Mouse (Mus musculus) thymus, adult 18-20 months (tissue): ENCODE results near the gene Fkbp2.

Source experiments
- DNase-seq, 2 experiments: peaks; one replicate each; pipeline ENCODE4 v3.0.0; 2022; ENCODE audit warnings: mixed read lengths in 2 of 2

Fkbp2 gene

DNA sequence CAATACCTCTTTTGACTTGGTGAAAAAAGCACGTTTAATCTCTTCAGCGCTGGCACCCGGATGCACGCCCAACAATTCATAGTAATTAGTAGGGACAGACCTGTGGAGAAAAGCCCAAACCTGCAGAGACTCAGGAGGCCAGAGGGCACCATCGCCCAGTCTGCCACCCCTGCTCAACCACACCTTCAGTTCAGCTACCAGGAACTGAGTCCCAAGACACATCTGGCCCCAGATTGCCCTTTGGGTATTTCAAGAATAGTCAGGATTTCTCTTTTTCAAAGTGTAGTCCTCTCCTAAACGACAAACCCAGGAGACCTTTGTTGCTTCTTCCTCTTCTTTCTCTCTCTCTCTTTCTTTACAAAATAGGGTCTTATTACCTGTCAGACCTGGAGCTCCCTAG, 10.4 kb upstream of the Fkbp2 start:
- no peak for DNase-seq

DNA sequence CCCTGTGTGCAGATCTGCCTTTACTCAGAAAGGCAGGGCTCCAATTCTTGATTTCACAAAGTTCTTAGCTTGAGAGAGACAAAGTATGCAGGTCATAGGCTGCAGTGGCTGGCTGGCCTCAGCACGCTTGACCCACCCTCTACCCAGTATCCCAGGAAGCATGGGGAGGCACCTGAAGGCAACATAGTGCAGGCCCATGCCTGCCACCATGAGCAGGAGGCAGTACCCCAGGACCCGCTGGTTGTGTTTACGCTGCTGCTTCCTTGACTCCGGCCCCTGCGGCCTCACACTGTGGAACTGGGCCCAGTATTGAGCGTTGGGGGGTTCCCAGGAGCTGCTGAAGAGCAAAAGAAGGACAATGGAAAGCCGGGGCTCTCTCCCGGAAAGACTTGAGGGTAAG, 8.9 kb upstream of the Fkbp2 start:
- DNase-seq = no peak

DNA sequence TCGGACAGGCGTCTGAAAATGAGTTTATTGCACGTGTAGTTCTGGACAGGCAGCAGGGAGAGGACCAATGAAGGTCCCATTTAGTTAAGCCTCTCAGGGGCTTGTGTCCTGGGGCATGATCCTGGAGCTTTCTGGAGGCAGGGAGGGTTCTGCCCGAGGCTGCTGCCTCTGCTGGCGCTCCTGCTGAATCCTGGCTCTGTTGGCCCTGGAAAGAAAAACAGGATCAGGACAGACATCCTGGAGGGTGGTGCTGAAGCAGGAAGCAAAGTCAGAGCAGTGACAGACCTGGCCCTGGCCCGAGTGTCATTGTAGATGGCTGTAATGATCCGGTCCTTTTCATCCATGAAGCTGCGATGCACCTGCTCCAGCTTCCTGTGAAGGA, 7.6 kb upstream of the Fkbp2 start:
- no peak for DNase-seq

DNA sequence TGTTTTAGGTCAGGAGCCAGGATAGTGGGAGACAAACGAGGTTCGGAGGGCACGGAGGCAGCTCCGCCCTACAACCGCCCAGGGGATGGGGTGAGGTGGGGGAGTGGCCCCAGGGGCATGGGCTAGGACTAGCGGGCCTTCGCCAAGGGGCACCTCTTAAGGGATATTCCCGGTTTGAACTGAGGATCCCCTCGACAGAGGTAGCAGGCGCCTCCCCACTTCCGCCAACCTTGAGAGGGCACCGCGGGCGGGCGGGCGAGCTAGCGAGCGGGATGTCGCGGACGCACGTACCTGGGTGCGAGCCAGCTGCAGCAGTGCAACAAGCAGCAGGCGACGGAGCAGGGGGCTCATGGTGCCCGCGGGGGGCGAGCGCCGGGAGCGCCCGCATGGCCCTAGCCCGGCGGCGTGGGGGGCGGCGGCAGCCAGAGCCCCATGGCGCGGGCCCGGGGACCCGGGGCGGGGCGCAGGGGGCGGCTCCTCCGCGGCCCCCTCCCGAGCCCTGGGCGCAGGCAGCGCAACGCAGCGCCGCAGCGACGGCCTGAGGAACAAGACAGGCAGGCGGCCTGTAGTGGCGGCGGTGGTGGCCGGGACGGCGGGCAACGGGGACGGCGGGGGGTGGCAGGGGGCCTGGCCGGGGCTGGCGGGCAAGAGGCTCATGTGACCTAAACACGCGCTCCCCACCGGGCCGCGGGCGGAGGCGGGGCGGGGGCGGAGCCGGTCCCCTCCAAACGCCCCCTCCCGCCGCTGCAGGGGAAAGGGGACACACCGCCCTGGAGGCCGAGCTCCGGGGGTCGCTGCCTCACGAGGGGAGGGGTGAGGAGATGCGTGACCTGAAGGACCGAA, 7.0 kb upstream of the Fkbp2 start, which contains the start of gene Vegfb:
TSS of gene Vegfb (minus strand) at position 591 of the 843 bp plus-strand sequence.
- DNase-seq = peak; percentile 67 to 68

DNA sequence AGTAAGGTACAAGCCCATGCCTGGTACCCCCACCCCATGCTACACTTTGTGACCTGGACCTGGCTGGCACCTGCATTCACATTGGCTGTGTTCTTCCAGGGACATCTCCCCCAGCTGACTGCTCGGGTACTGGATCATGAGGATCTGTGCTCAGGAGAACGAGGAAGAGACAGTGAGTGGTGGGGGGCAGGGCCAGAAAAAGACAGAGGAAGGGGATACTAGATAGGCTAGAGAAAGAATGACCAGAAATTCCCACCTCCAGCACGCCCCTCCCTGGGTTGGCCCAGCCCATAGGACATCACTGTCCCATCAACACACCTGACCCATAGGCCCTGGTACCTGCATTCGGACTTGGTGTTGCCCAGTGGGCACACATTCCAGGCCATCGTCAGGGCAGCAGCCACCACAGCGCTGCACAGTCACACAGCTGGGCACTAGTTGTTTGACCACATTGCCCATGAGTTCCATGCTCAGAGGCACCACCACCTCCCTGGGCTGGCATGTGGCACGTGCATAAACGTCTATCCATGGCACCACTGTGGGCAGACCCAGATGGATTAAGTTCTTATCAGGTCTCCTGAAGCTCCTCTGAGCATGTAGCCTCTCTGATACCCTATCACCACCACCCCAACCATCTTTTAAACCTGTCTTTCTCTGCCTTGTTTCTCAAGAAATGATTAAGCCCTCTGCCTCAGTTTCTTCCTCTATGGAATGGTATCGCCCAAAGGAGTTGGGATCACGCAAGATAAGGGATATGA, 5.8 kb upstream of the Fkbp2 start:
- no peak for DNase-seq

DNA sequence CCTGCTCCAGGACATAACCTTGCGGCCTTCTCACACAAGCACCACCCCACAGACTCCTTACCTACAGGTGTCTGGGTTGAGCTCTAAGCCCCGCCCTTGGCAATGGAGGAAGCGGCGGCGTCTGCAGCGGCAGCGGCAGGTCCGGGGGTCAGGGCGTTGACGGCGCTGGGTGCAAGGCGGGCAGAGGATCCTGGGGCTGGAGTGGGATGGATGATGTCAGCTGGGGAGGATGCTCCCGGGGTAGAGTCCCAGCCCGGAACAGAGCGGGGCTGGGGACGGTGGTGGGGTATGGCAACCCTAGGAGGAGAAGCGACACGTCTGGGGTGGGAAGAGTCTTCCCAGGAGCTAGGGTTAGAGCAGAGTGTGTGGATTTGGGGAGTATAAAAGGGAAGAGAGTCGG, 5.0 kb upstream of the Fkbp2 start:
- no peak for DNase-seq

DNA sequence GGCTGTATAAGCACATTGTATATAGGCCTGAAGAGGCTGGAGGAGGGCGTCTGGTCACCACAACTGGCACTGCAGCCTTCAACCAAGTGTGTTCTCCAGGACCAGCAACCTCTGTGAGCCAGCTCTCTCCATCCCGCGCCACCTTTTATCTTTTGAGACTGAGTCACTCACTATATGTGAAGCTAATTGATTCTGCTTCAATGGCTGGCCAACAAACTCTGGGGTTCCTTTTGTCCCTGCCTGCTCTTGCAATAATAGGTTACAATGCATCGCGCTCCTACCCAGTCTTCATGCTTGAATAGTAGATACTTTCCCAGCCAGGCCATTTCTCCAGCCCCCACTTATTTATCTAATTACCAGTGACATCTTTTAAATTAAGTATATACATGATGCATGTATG, 3.3 kb upstream of the Fkbp2 start:
- DNase-seq = no peak

DNA sequence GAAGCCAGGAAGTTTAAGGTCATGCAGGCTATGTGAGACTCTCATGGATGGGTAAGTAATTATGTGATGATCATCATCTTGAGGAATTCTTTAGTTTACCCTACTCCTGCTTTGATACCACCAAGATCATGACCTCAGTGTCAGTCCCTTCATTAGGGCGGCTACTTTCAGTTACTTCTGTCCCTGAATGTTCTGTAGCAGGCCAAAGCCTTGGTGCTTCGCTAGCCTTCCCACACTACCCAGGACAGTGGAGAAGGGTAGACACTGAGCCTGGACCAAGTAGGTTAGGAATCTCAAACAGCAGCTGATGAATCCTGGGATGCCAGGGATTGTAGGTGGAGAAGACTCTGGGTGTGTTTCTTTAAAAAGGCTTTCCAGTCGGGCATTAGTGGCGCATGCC, 1.2 kb upstream of the Fkbp2 start:
- no peak for DNase-seq

DNA sequence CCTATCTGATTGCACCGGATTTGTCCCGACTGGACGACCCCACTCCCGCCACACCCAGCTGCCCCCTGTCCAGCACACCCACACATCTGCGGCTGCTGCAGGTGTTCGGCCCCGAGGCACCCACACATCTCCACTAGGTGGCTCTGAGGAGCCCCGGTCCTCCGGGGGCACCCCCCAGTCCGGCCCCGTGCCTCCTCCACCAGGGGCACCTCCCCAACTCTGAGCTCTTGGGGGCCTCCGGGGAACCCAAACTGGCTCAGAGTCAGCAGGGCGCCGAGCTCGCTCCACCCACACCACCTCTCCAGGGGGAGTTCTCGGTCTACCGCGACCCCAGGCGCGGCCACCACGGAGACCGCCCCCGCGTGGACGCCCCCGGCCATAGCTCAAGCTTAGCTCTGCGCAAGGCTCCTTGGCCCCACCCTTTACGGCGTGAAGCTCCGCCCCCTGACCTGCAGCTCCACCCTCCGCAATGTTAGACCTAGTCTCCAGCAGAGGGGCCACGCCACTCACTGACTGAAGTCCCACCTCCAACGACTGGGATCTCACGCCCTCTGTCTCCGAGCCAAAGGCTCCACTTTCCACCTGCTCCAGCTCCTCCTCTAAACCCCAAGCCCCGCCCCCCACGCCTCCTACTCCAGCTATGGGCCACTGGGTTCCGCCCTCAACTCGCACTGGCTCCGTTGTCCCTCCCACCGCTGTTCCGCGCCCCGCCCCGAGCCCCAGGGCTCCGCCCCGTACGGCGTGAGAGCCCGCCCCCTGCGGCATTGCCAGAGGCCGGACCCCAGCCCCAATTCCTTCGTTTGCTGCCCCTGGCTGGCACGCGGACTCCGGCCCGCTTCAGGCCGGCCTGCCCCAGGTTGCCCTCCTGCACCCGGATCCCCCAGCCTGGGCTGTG, 568 bp downstream of the Fkbp2 start:
- peak; percentile 99 for DNase-seq

DNA sequence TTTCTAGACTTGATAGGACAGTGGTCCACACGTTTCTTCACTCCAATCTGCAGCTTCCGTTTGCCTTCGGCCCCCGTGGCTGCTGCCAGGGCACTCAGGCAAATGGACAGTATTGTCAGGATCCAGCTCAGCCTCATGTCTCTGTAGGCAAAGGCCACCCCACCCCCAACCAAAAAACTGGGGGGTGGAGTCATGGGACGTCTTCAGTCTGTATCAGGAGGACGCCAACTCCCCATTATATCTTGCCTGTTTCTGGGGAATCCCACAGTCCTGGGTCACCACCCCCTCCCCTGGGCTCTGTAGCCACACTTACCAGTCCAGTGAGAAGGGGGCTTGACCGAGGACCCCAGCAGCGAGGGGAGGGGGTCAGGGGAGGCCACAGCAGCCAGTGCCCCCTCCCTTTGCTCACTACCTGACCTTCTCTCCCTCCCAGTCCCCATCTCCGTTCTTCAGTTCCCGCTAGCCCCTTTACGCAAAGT, 1.3 kb downstream of the Fkbp2 start:
- DNase-seq = peak; percentile 49 to 70

DNA sequence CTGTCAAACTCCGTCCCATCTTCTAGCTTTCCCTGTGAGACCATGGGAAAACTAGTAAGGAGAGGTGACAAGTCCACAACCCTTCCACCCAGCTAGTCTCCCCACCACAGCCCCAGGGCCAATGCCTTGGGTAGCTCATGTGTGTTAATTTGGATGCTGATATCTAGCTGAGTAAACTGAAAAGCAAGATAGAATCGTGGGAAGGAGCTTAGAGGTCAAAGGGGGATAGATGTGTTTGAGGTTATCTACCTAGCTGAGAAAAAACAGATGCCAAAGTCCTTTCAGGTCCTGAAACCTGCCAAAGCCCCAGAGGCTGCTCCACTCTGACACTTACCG, 1.7 kb downstream of the Fkbp2 start:
- DNase-seq = no peak

DNA sequence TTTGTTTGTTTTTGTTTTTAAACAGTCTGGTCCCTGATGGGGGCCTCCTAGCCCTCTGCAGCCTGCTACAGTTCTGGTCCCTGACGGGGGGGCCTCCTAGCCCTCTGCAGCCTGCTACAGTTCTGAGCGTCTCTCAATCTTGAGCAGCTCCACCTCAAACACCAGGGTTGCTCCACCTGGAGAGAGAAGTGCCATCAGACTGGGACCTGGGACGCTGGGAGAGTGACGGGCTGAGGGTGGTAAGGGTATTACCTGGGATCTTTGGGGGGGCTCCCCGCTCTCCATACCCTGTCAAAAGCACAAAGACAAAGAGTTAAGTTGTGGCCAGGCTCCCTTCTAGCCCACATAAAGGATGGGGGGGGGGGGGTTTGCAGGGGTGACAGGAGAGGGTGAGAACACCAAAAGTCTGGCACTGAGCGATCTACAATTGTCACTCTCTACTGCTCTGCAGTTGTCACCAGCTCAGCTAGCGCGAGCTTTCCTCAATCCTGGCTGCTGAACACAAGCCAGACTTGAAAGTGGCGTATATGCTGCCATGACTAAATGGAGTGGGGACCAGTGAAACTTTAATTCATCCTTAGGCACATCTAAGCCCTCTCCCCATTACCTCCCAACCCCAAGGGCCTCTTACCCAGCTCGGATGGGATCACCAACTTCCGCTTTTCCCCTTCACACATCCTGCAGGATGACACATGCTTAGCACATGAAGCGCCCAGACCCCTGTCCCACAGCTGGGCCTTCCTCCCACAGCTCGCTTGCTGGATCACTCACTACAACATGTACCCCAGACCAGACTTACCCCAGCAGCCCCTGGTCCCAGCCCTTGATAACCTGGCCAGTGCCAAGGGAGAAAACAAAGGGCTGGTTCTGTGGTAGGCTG, 2.3 kb downstream of the Fkbp2 start:
- DNase-seq = no peak

DNA sequence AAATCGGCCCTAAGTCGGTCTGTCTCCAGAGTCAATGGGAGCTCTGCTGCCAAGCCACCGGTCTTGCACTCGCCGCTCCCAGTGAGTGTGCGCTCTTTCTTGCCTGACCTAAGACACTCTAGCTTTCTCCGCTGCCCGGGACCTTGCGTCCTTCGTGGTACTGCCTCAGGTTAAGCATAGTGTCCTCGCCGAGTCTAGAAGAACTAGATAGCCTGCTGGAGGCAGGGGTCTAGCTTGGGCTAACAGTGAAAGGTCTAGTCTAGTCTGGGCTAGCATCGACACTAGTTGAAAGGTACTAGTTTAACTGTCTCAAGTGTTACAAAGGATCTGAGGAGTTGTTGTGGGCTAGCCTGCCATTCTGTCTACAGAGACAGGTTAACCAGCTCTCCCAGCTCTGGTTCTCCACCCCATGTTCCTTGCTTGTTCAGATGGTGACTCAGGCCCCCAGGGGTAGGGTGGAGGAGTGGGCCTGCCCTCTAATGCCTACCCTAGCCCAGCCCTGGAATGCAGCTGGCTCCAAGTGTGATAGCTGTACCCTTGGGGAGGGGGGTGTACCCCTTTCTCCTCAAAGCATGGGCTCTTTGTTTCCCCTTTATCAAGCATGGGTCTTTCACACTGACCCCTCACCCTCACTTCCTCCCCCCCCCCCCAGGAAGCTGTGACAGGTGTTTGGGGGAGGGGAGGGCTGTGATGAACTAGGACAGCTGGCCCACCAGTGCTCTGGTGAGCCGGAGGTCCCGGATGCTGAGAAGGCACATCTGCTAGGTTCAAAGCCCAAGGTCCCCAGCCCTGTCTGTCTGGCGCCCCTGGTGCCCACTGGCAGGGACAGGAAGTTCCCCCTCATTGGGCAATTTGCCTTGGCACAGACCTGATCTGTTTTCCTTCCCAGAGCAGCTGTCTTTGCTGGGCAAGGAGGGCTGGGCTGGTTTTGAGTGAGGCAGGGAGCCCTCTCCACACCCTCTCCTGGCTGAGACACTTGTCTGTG, 4.5 kb downstream of the Fkbp2 start, which contains the start of gene Plcb3:
TSS of gene Plcb3 (minus strand) at position 934 of the 985 bp plus-strand sequence.
- peak; percentile 85 to 93 for DNase-seq

DNA sequence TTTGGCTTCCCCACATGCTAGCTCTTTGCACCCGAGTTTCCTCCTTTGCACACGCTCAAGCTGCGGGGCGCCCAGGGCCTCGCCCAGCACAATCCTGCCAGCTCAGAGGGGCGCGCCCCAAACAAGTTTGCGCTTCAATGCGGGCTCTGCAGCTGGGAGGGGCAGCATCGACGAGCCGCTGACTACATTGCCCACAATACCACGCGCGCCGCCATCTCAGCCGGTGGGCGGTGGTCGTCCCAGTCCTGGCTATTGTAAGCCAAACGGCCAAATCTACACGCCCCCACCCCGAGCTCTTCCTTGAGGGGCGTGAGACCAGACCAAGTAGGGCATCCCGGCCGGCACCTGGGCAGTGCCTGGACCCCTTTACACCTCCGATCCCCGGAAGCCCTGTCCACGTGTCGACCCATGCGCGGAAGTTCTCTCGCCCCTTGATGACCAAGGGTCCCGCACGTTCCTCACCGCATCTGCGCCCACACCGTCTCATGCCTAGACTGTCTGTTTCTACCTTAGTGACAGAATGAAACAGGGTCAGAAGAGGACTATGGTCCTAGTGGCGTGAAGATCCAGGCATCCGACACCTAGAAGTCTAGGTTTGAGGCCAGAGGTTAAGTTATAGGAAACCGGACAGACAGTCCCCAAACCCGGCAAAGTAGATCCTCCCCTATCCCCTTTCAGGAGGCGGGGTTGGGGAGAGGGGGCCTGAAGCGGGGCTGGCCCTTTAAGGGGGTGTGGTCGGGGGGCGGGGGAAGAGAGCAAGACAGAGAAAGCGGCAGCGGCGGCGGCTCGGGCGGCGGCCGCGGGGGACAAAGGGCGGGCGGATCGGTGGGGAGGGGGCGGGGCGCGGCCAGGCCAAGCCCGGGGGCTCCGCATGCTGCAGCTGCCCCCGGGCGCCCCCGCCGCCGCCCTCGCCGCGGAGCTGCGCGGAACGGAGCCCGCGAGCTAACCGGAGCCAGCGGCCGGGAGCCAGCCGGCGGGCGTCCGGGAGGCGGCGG, 5.8 kb downstream of the Fkbp2 start, which contains the start of gene Ppp1r14b:
TSS of gene Ppp1r14b (plus strand) at position 758 of the 995 bp plus-strand sequence.
- peak; percentile 78 to 83 for DNase-seq

DNA sequence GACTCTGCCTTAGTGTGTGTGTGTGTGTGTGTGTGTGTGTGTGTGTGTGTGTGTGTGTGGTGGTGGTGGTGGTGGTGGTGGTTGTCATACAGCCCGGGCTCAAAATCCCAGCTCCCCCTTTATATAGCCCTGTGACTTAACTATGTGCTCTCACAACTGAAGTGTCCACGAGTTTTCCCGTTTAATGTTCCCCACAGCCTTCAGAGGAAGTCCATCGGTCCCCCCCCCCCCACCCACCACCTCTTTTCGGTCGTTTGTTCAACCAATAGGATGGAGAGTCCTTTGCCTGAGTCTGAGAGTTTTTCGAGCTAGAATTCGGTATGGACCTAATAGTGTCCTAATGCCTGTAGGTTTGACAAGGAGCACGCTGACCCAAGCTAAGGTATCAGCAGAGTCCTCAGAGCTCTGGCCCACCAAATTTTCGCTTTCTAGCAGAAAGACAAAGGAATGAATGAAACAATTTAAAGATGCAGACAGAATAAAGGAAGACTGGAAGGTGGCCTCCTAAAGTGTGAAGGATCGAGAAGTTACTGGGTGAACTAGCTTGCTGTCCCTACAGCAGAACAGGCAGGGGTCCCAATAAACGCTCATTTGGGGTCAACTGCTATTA, 6.6 kb downstream of the Fkbp2 start:
- no peak for DNase-seq

DNA sequence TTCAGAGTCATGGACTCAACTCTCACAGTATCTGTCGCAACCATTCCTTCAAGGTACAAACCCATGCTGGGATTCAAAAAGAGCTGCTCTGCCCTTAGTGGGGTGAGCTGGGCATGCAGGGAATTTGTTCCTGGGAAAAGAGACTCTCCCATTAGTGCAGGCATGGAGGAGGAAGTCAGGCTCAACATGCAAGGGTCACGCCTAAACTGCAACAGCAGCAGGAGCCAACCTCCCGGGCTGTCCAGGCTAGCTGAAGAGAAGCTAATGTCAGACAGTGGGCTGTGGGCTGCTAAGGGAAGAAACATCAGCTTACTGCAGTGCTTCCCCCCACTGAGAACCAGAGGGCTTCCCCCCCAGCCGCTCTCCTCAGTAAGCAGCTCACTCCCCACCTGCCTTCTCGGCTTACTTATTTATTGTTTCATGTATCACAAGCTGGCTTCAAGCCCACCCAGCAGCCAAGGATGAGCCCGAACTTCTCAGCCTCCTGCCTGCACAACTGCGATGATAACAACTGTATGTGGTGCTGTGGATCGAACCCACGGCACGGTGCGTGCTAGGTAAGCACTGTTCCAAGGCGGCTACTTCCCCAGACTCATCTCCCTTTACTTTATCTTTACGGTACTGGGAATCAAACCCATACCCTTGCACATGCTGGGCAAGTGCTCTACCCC, 7.9 kb downstream of the Fkbp2 start:
- DNase-seq = no peak

DNA sequence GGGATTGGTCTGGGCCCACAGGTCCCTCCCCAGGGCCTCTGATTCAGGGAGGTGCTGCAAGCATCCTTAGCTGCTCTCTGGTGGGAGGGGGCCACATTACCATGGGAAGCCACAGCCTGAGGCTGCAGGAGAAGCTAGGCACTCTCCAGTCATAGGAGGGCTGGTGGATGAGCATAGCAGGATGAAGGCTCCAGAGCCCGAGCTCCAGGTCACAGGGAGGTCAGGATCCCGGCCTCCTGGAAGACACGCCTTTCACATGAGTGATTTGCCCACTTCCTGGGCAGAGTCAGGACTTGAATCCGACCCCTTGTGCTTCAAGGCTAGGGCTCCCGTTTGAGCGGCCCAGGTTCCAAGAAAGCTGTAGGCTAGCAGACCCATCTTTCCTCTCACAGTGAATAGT, 8.7 kb downstream of the Fkbp2 start:
- DNase-seq = no peak

DNA sequence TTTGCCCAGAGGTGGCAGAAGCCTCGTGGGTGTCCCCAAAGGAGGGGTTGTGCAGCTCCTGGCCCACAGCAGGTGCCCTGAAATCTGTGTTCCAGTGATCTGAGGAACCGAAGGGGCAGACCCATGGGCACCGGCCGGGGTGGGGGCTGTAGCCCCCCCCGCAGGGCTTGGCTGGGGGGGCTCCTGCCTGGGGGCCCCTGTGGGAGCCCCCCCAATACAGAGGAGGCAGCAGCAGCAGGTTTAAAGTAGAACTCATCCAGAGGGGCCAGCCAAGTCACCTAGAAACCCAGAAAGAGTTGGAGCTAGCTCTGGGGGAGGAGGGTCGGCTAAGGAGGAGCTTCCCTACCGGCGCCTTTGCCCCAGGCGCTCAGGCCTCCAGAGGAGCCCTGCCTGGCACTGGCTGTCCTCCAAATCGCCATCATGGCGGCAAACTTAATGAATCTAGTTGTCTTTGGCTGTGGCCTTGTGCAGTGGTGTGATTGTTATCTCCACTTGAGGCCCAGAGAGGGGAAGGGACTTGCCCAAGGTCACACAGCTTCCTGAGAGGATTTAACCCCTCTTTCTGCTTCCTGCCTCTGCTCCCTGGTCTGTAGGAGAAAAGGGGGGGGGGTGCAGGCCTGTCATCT, 9.7 kb downstream of the Fkbp2 start:
- DNase-seq = no peak
